Mouse (Mus musculus) testis, adult 2 months (tissue): ENCODE results near the gene Scyl1. TPM values are rescaled to one million over a fixed set of nuclear protein-coding genes. Genes with fewer than 3 reads are reported as not detected.
A peak's percentile ranks its signal among the peaks of the same experiment; 100 is the strongest.

Experiments used
- H3K27ac ChIP-seq: fragments of 200-500 bp; 2 replicates; pipeline ENCODE4 v1.5.1; 2012; ENCODE audit warnings: low read depth, low read length; ENCODE audit not compliant: control insufficient read depth, insufficient read depth
- H3K27me3 ChIP-seq: fragments of 200-500 bp; 2 replicates; pipeline ENCODE4 v1.6.1; 2012; ENCODE audit warnings: mild to moderate bottlenecking, low read length, moderate library complexity; ENCODE audit not compliant: control insufficient read depth, insufficient read depth
- H3K36me3 ChIP-seq: fragments of 200-500 bp; 2 replicates; pipeline ENCODE4 v1.6.1; 2012; ENCODE audit warnings: mild to moderate bottlenecking, low read length; ENCODE audit not compliant: control insufficient read depth, insufficient read depth
- H3K4me1 ChIP-seq: fragments of 200-500 bp; 2 replicates; pipeline ENCODE4 v1.6.1; 2012; ENCODE audit warnings: low read length; ENCODE audit not compliant: control insufficient read depth, insufficient read depth
- H3K4me3 ChIP-seq: fragments of 200-500 bp; 2 replicates; pipeline ENCODE4 v1.5.1; 2012; ENCODE audit warnings: low read depth, mild to moderate bottlenecking, low read length, moderate library complexity, mixed read lengths; ENCODE audit not compliant: control insufficient read depth
- CTCF ChIP-seq: fragments of 200-500 bp; IDR thresholded peaks from 2 replicates; pipeline ENCODE4 v1.5.1; 2012; ENCODE audit warnings: low read depth, mild to moderate bottlenecking, inconsistent platforms, low read length, moderate library complexity; ENCODE audit not compliant: control insufficient read depth, insufficient read depth, insufficient replicate concordance
- POLR2A ChIP-seq: fragments of 200-500 bp; IDR thresholded peaks from 2 replicates; pipeline ENCODE4 v1.6.1; 2012; ENCODE audit warnings: low read depth, mild to moderate bottlenecking, inconsistent platforms, low read length, moderate library complexity; ENCODE audit not compliant: control insufficient read depth
- polyA plus RNA-seq: library from polyadenylated mRNA; depleted of rRNA; stranded (reverse); fragments of >200 nt; gene quantifications from 2 replicates; pipeline ENCODE4 v1.2.3, GENCODE M21; 2012

Scyl1 gene
- polyA plus RNA-seq, 1 experiment: 43.1 TPM

GRCm38 (mm10) chr19:5716955-5717354, 54.3 kb downstream of the Scyl1 start:
- peaks cover 20% of the 10 kb centered on the region for H3K4me1 ChIP-seq
- no peaks in the 10 kb centered on the region for H3K27me3 ChIP-seq
- peaks cover 3% of the 10 kb centered on the region; the same call in 1 of the 2 replicates for H3K36me3 ChIP-seq
- no peak overlapping the region for H3K4me3 ChIP-seq
- no peak for TF ChIP-seq POLR2A
- no peak for TF ChIP-seq CTCF
- H3K27ac ChIP-seq: no peak overlapping the region

GRCm38 (mm10) chr19:5715793-5716688, 55.2 kb downstream of the Scyl1 start:
- Histone ChIP-seq H3K27ac (no peak overlapping the region), H3K4me1 (peaks cover 20% of the 10 kb centered on the region), H3K27me3 (no peaks in the 10 kb centered on the region), H3K36me3 (no peaks in the 10 kb centered on the region; the same call in 1 of the 2 replicates), H3K4me3 (peak overlapping the region; percentile 10; the same call in 1 of the 2 replicates)
- no peak; the same call in 1 of the 2 replicates for TF ChIP-seq CTCF
- no peak for TF ChIP-seq POLR2A

- H3K36me3 ChIP-seq: no peaks in the 10 kb centered on the region; the same call in 1 of the 2 replicates
- peaks cover 20% of the 10 kb centered on the region for H3K4me1 ChIP-seq
- no peaks in the 10 kb centered on the region for H3K27me3 ChIP-seq
- no peak for TF ChIP-seq CTCF
- TF ChIP-seq POLR2A: no peak
- H3K27ac ChIP-seq: peak overlapping the region; percentile 26; the same call in 1 of the 2 replicates
- no peak overlapping the region for H3K4me3 ChIP-seq
These were observed 57.5 kb downstream of the Scyl1 start for GRCm38 (mm10) chr19:5713730-5714129.

GRCm38 (mm10) chr19:5713255-5713654, 58.0 kb downstream of the Scyl1 start:
- H3K27ac ChIP-seq: no peak overlapping the region
- H3K27me3 ChIP-seq: no peaks in the 10 kb centered on the region
- peaks cover 20% of the 10 kb centered on the region for H3K4me1 ChIP-seq
- H3K36me3 ChIP-seq: no peaks in the 10 kb centered on the region; the same call in 1 of the 2 replicates
- TF ChIP-seq POLR2A (no peak), CTCF (no peak)
- H3K4me3 ChIP-seq: no peak overlapping the region

- Histone ChIP-seq H3K36me3 (no peaks in the 10 kb centered on the region; the same call in 1 of the 2 replicates), H3K27me3 (no peaks in the 10 kb centered on the region), H3K4me3 (no peak overlapping the region), H3K4me1 (peaks cover 20% of the 10 kb centered on the region), H3K27ac (no peak overlapping the region)
- TF ChIP-seq CTCF: no peak
- TF ChIP-seq POLR2A: no peak
These were observed 59.2 kb downstream of the Scyl1 start for GRCm38 (mm10) chr19:5711907-5712460.

GRCm38 (mm10) chr19:5711218-5711617, 60.0 kb downstream of the Scyl1 start:
- Histone ChIP-seq H3K27me3 (no peaks in the 10 kb centered on the region), H3K36me3 (no peaks in the 10 kb centered on the region; the same call in 1 of the 2 replicates), H3K4me1 (peaks cover 19% of the 10 kb centered on the region), H3K4me3 (no peak overlapping the region), H3K27ac (no peak overlapping the region)
- TF ChIP-seq CTCF: peak; percentile 43; the same call in 1 of the 2 replicates
- no peak for TF ChIP-seq POLR2A

GRCm38 (mm10) chr19:5710581-5710980, 60.6 kb downstream of the Scyl1 start:
- no peaks in the 10 kb centered on the region for H3K27me3 ChIP-seq
- no peak overlapping the region for H3K4me3 ChIP-seq
- H3K27ac ChIP-seq: no peak overlapping the region
- TF ChIP-seq POLR2A (no peak), CTCF (no peak)
- no peaks in the 10 kb centered on the region; the same call in 1 of the 2 replicates for H3K36me3 ChIP-seq
- peaks cover 13% of the 10 kb centered on the region for H3K4me1 ChIP-seq
